Mouse (Mus musculus) thymus, adult 2 months (tissue): ENCODE data around the gene F11r.

Experiments used
- CTCF ChIP-seq: fragments of 200-500 bp; IDR thresholded peaks from 2 replicates; pipeline ENCODE4 v1.5.1; 2012; ENCODE audit warnings: mild to moderate bottlenecking, control low read depth, low read length, moderate library complexity, borderline replicate concordance; ENCODE audit not compliant: control insufficient read depth, poor library complexity, insufficient read depth; ENCODE audit errors: extremely low read depth
- POLR2A ChIP-seq: fragments of 200-500 bp; IDR thresholded peaks from 2 replicates; pipeline ENCODE4 v1.6.1; 2012; ENCODE audit warnings: mild to moderate bottlenecking, low read length, control low read depth, moderate library complexity; ENCODE audit not compliant: control insufficient read depth, poor library complexity, insufficient read depth; ENCODE audit errors: extremely low read depth

DNA sequence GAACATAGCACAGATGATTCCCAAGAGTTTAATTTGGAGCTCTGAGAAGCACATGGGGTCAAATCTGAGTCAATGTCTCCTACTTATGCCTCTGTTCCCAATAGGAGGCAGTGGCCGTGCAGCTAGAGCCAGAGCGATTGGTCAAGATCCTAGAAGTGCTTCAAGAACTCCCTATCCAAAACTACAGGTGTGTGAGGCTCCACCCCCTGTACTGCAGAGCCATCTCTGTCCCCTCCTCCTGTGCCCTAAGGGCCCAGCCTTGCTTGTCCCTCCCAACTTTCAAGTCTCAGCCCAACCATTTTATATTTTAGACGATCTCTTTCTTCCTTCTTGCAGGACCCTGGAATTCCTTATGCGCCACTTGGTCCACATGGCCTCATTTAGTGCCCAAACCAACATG, 35.5 kb upstream of the F11r start:
- TF ChIP-seq CTCF: no peak
- no peak for TF ChIP-seq POLR2A
